Mouse (Mus musculus) embryonic stem cell, embryonic (primary cell): ENCODE data around the gene Adcy4.

Source experiments
- CTCF ChIA-PET, 4 experiments: fragments of 300-600 bp in 2 of 4; fragments of 350-600 bp in 2 of 4; sonication (Branson Sonifier 250); formaldehyde crosslinking; loops; one replicate each; lab custom pipeline; 2022; ENCODE audit warnings: inconsistent platforms in 2 of 4; lab: Charles Lee
- POLR2A ChIA-PET, 4 experiments: fragments of 300-600 bp in 2 of 4; fragments of 350-600 bp in 2 of 4; sonication (Branson Sonifier 250); formaldehyde crosslinking; loops; one replicate each; lab custom pipeline; 2022; ENCODE audit warnings: antibody characterized with exemption in 4 of 4, inconsistent platforms in 1 of 4; lab: Charles Lee

Adcy4 gene

GRCm38 (mm10) chr14:55778686-55779085, 5.2 kb downstream of the Adcy4 start:
- CTCF ChIA-PET, result interaction anchor here (0.6 to 1.5 kb wide), 9 partner anchors 9 to 511 kb away, joined by 3 to 5 read pairs (median 3); partner anchors contain the start of genes Ripk3 (in 2 of the 4), Dhrs1 (in 1 of the 4), Gmpr2 (in 1 of the 4) and Ltb4r2 (in 1 of the 4)

GRCm38 (mm10) chr14:55777806-55778205, 6.1 kb downstream of the Adcy4 start:
- CTCF ChIA-PET, result interaction anchor here in 2 of 4 experiments (0.9 to 1.6 kb wide), 6 partner anchors 10 to 106 kb away, joined by 3 to 5 read pairs (median 4); partner anchors contain the start of genes Dhrs1 (in 1 of the 2), Nop9 (in 1 of the 2) and Ripk3 (in 1 of the 2)

More at GRCm38 (mm10) chr14:55778686-55779085, 5.2 kb downstream of the Adcy4 start:
- POLR2A ChIA-PET, result interaction anchor here in 3 of 4 experiments (0.6 to 3.8 kb wide), 8 partner anchors 9 to 1918 kb away, joined by 3 to 12 read pairs (median 4); partner anchors contain the start of genes Ltb4r2 (in 1 of the 3), Psme2 (in 1 of the 3), Rabggta (in 1 of the 3) and Rnf31 (in 1 of the 3)

GRCm38 (mm10) chr14:55777176-55777575, 6.7 kb downstream of the Adcy4 start:
- POLR2A ChIA-PET, result interaction anchor here in 2 of 4 experiments (0.6 to 1.2 kb wide), 5 partner anchors 17 to 143 kb away, joined by 3 to 6 read pairs (median 3); partner anchors contain the start of gene Mdp1 (in 1 of the 2)

More at GRCm38 (mm10) chr14:55777806-55778205, 6.1 kb downstream of the Adcy4 start:
- POLR2A ChIA-PET, result interaction anchor here in 2 of 4 experiments (0.6 to 3.8 kb wide), 6 partner anchors 8 to 1917 kb away, joined by 3 to 12 read pairs (median 3); partner anchors contain the start of genes Psme2 (in 1 of the 2) and Rnf31 (in 1 of the 2)

DNA sequence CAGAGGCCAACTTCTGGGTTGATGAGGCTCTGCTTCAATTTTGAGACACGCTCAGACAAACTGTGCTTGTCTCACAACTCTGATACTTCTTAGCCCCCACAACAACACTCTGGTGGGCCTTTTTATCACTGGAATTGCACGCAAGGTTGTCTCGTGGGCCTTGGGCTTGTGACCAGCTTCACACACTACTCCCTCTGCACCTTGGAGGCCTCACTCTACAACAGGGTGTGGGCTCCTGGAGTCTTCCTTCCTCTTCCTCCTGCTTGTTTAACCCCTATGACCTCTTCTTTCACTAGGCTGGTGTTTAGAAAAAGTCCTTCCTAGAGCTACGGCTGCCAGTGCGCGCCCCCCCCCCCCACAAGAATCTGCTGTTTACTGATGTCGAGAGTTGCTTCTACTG, 7.2 kb downstream of the Adcy4 start:
- POLR2A ChIA-PET, result interaction anchor here in 2 of 4 experiments (0.6 to 0.9 kb wide), 6 partner anchors 16 to 158 kb away, joined by 3 to 6 read pairs (median 3); partner anchors contain the start of gene Mdp1 (in 1 of the 2)
- CTCF ChIA-PET, result interaction anchor here in 2 of 4 experiments (0.6 to 1.6 kb wide), 7 partner anchors 15 to 696 kb away, joined by 3 to 5 read pairs (median 4); no protein-coding TSS in a partner anchor

More at GRCm38 (mm10) chr14:55777176-55777575, 6.7 kb downstream of the Adcy4 start:
- CTCF ChIA-PET, result interaction anchor here in 2 of 4 experiments (0.6 to 1.6 kb wide), 7 partner anchors 15 to 696 kb away, joined by 3 to 5 read pairs (median 4); no protein-coding TSS in a partner anchor

- ChIA-PET POLR2A (interaction anchor here in 2 of 4 experiments (0.9 to 2.2 kb wide), 6 partner anchors 8 to 179 kb away, joined by 3 to 7 read pairs (median 4); partner anchors contain the start of genes Ltb4r2 (in 1 of the 2), Psme2 (in 1 of the 2) and Tm9sf1 (in 1 of the 2)), CTCF (interaction anchor here in 2 of 4 experiments (0.7 to 2.4 kb wide), 5 partner anchors 11 to 105 kb away, joined by 3 to 7 read pairs (median 4); no protein-coding TSS in a partner anchor)
These were observed 14.7 kb downstream of the Adcy4 start for GRCm38 (mm10) chr14:55769087-55769703.

- CTCF ChIA-PET, result interaction anchor here in 3 of 4 experiments (0.5 to 2.4 kb wide), 6 partner anchors 9 to 151 kb away, joined by 3 to 15 read pairs (median 3); no protein-coding TSS in a partner anchor
- POLR2A ChIA-PET, result interaction anchor here in 2 of 4 experiments (1.0 to 2.2 kb wide), 3 partner anchors 17 to 178 kb away, joined by 3 to 7 read pairs (median 4); partner anchors contain the start of genes Psme2 (in 1 of the 2) and Tm9sf1 (in 1 of the 2)
These were observed 15.3 kb downstream of the Adcy4 start for GRCm38 (mm10) chr14:55768555-55768954.

DNA sequence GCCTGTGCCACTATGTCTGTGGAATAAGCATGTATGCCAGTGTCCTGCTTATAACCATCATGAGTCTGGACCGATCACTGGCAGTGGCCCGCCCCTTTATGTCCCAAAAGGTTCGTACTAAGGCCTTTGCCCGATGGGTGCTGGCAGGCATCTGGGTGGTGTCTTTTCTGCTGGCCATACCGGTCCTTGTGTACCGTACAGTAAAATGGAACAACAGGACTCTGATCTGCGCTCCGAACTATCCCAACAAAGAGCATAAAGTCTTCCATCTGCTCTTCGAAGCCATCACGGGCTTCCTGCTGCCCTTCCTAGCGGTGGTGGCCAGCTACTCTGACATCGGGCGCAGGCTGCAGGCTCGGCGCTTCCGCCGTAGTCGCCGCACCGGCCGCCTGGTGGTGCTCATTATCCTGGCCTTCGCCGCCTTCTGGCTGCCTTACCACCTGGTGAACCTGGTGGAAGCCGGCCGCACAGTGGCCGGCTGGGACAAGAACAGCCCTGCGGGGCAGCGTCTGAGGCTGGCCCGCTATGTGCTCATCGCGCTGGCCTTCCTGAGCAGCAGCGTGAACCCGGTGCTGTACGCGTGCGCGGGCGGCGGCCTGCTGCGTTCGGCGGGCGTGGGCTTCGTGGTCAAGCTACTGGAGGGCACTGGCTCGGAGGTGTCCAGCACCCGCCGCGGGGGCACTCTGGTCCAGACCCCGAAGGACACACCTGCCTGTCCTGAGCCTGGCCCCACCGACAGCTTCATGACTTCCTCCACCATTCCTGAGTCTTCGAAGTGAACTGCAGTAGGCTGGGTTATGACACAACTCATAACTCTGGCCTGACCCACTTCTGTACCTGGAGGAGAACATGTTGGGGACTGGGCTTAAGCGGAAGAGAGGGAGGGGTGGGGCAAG, 16.1 kb downstream of the Adcy4 start:
- CTCF ChIA-PET, result interaction anchor here (0.5 to 2.4 kb wide), 11 partner anchors 8 to 152 kb away, joined by 3 to 15 read pairs (median 3); partner anchors contain the start of genes Ripk3 (in 1 of the 4) and Tinf2 (in 1 of the 4)
- POLR2A ChIA-PET, result interaction anchor here in 3 of 4 experiments (1.0 to 2.2 kb wide), 4 partner anchors 18 to 177 kb away, joined by 3 to 7 read pairs (median 4); partner anchors contain the start of genes Psme2 (in 1 of the 3) and Tm9sf1 (in 1 of the 3)

DNA sequence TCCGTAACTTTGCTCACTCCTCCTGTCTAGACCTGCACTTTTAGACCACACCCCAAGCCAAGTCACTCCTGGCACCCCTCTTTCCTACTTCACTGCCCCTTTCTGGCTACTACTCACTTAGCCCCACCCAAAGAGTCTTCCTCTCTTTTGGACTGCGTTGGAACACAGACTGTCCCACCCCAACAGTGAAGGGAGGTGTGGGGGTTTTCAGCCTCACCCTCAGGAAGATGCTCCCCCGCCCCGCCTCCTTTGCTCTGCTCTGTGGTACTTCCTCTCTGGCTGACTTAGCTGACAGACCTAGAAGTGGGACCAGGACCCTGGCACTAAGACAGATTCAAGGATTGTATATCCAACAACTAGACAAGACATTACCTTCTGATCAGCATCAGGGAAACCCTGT, 18.2 kb downstream of the Adcy4 start, which contains the start of gene Ltb4r1:
Ltb4r1 (plus strand) TSS at position 267 of the 400 bp plus-strand sequence.
- ChIA-PET CTCF (no interaction called here), POLR2A (no interaction called here)

GRCm38 (mm10) chr14:55763166-55763565, 20.7 kb downstream of the Adcy4 start:
- ChIA-PET CTCF (interaction anchor here in 1 of 4 experiments (1.0 to 1.1 kb wide), 2 partner anchors 18 to 111 kb away, joined by 3 read pairs; no protein-coding TSS in a partner anchor), POLR2A (interaction anchor here (0.5 to 4.0 kb wide), 9 partner anchors 9 to 220 kb away, joined by 3 to 20 read pairs (median 3); partner anchors contain the start of genes Gmpr2 (in 1 of the 4), Nedd8 (in 1 of the 4) and Rabggta (in 1 of the 4))

DNA sequence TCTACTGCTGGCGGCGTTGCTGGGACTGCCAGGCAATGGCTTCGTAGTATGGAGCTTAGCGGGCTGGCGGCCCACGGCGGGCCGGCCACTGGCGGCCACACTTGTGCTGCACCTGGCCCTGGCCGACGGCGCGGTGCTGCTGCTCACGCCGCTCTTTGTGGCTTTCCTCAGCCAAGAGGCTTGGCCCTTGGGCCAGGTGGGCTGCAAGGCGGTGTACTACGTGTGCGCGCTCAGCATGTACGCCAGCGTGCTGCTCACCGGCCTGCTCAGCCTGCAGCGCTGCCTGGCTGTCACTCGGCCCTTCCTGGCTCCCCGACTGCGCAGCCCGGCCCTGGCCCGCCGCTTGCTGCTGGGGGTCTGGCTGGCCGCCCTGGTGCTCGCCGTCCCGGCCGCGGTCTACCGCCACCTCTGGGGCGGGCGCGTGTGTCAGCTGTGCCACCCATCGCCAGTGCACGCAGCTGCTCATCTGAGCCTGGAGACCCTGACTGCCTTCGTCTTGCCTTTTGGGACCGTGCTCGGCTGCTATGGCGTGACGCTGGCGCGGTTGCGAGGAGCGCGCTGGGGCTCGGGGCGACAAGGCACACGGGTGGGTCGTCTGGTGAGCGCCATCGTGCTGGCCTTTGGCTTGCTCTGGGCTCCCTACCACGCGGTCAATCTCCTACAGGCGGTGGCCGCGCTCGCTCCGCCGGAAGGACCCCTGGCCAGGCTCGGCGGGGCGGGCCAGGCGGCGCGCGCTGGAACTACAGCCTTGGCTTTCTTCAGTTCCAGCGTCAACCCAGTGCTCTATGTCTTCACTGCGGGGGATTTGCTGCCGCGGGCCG, 21.7 kb downstream of the Adcy4 start:
- ChIA-PET POLR2A (interaction anchor here (0.7 to 4.0 kb wide), 25 partner anchors 8 to 1345 kb away, joined by 3 to 20 read pairs (median 5); partner anchors contain the start of genes A730061H03Rik (in 2 of the 4), Gmpr2 (in 2 of the 4), Nedd8 (in 2 of the 4) and Tinf2 (in 2 of the 4)), CTCF (interaction anchor here in 3 of 4 experiments (0.6 to 2.7 kb wide), 21 partner anchors 8 to 265 kb away, joined by 3 to 10 read pairs (median 3); partner anchors contain the start of genes A730061H03Rik (in 1 of the 3), Emc9 (in 1 of the 3), Mdp1 (in 1 of the 3) and Tinf2 (in 1 of the 3))

DNA sequence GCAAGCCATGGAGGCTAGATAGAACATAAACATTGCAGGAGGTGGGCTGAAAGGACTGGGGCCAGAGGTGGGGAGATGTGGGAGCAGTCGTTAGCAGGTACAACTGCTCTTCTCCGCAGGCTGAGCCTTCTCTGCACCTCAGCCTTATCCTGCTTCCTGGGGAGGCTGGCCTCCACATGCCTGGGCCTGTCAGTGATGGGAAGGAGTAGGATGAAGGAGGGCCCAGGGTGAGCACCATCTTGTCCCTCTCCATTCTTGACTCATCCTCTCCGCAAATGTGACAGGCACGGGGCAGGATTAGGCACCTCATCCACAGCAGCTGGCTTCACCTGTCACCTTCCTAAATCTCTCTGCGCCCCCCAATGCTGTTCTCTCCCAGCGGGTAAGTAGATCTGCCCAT, 22.7 kb downstream of the Adcy4 start, which contains the start of gene Ltb4r2:
Ltb4r2 (plus strand) TSS at position 266 of the 400 bp plus-strand sequence.
- ChIA-PET CTCF (interaction anchor here (0.6 to 2.7 kb wide), 42 partner anchors 9 to 497 kb away, joined by 3 to 15 read pairs (median 4); partner anchors contain the start of genes Tinf2 (in 3 of the 4), A730061H03Rik (in 1 of the 4), Cbln3 (in 1 of the 4) and Dcaf11 (in 1 of the 4)), POLR2A (interaction anchor here (0.6 to 4.0 kb wide), 34 partner anchors 8 to 384 kb away, joined by 3 to 20 read pairs (median 4); partner anchors contain the start of genes Tinf2 (in 3 of the 4), A730061H03Rik (in 2 of the 4), Gmpr2 (in 2 of the 4) and Nedd8 (in 2 of the 4))

DNA sequence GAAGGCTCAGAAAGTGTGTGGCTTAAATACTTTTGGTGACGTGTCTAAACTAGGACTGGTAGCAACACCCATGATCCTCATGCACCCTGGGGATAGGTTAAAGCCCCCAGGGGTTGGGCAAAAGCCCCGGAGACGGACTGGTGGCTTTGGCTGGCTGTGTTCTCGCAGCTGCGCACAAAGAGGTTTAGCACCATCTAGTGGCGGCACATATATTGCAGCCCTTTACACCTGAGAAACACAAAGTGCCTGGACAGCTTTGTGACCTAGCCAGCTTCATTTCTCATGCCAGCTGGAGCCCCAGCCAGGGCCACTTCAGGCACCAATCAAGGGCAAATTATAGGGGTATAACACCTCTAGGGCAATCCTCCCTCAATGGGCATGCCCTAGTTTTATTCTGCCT, 23.7 kb downstream of the Adcy4 start:
- POLR2A ChIA-PET, result interaction anchor here in 3 of 4 experiments (0.6 to 4.0 kb wide), 28 partner anchors 12 to 723 kb away, joined by 3 to 20 read pairs (median 3); partner anchors contain the start of genes Rabggta (in 3 of the 3), Tinf2 (in 3 of the 3), A730061H03Rik (in 2 of the 3) and Dcaf11 (in 1 of the 3)
- CTCF ChIA-PET, result interaction anchor here (0.6 to 2.7 kb wide), 39 partner anchors 8 to 417 kb away, joined by 3 to 15 read pairs (median 3); partner anchors contain the start of genes Tinf2 (in 3 of the 4), Dhrs1 (in 2 of the 4), Nop9 (in 2 of the 4) and Psme2 (in 2 of the 4)

- CTCF ChIA-PET, result no interaction called here
- POLR2A ChIA-PET, result interaction anchor here in 2 of 4 experiments (0.6 to 1.2 kb wide), 4 partner anchors 12 to 78 kb away, joined by 3 to 4 read pairs (median 3); partner anchors contain the start of gene Tinf2 (in 1 of the 2)
These were observed 25.5 kb downstream of the Adcy4 start, which contains the start of gene Cideb for GRCm38 (mm10) chr14:55758363-55758784. TSS of gene Cideb (minus strand) at chr14:55758458.

DNA sequence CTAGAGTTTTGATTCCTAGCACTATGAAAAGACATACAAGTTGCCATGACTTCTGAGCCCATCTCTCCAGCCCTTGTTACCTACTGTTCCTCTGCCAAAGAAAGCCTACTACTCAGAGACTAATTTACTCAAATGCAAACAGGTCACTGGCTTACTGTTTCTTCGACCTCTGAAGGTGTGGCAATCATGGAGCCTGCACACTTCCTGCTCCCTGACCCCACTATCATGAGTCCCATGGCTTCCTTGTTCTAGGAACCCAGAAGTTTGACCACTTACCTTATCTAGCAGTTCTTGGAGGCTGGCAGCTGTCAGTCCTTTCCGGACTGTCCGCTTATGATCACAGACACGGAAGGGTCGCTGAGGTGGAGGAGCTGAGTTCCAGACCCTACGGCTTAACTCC, 26.3 kb downstream of the Adcy4 start:
- CTCF ChIA-PET, result interaction anchor here in 2 of 4 experiments (0.6 to 1.0 kb wide), 3 partner anchors 11 to 242 kb away, joined by 3 to 5 read pairs (median 3); no protein-coding TSS in a partner anchor
- POLR2A ChIA-PET, result interaction anchor here in 3 of 4 experiments (0.6 to 1.5 kb wide), 9 partner anchors 10 to 198 kb away, joined by 3 to 5 read pairs (median 3); partner anchors contain the start of genes Tinf2 (in 2 of the 3), A730061H03Rik (in 1 of the 3), Dcaf11 (in 1 of the 3) and Dhrs1 (in 1 of the 3)
